Mouse (Mus musculus) retina, embryonic 14.5 days (tissue): ENCODE measurements around the gene Ell.

Experiments
- DNase-seq: peaks from one replicate; pipeline ENCODE4 v3.0.0-alpha.2; 2015; ENCODE audit warnings: low spot score

Gene Ell

DNA sequence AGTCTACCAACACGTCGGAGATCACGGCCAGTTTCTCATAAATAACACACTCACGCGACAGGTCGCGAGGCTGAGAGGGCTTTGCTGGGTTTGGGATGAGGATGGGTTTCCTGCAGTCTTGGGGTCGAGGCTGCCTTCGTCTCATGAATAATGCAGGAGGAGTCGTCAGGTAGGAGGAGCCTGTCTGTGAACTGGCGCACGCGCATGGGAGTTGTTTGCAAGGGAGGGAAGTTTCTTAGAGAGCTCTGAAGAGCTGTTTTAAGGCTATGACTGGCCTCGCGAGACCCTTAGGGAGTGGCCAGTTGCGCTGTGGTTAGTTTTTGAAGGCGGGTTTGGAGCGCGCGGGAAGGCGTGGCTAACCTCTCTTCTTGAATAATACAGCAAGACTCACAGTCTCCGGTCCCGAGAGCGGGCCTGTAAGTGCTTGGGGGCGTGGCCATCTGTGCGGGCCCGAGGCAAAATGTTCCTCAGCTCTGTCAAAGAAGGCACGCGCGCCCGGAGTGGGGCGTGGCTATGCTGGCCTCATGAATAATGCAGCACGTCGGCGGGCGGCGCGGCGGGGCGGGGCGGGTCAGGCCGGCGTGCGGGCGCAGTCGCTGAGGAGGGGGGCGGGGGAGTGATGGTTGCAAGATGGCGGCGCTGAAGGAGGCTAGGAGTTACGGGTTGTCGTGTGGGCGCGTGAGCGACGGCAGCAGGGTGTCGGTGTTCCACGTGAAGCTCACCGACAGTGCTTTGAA, at the start of gene Ell:
Gene Ell (plus strand): TSS at position 381 of the 737 bp plus-strand sequence.
- peak; percentile 98 for DNase-seq

DNA sequence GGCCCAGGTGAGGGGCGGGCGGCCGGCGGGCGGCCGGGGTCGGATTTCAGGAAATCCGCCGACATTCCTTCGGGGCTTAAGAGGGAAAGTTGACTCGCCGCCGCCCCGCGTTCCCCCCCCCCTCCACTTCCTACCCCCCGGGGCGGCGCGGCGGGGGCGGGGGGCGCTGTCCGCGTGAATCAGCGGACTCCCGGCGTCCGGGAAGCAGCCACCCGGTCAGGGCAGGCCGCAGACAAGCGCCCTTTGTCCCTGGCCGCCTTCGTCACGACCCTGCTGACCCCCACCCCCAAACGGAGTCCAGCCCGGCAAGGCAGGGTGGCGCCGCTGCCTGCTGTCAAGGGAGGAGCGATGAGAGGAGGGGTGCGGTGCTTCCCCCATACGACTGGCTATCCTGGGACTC, 49.7 kb upstream of the Ell start:
- no peak for DNase-seq

DNA sequence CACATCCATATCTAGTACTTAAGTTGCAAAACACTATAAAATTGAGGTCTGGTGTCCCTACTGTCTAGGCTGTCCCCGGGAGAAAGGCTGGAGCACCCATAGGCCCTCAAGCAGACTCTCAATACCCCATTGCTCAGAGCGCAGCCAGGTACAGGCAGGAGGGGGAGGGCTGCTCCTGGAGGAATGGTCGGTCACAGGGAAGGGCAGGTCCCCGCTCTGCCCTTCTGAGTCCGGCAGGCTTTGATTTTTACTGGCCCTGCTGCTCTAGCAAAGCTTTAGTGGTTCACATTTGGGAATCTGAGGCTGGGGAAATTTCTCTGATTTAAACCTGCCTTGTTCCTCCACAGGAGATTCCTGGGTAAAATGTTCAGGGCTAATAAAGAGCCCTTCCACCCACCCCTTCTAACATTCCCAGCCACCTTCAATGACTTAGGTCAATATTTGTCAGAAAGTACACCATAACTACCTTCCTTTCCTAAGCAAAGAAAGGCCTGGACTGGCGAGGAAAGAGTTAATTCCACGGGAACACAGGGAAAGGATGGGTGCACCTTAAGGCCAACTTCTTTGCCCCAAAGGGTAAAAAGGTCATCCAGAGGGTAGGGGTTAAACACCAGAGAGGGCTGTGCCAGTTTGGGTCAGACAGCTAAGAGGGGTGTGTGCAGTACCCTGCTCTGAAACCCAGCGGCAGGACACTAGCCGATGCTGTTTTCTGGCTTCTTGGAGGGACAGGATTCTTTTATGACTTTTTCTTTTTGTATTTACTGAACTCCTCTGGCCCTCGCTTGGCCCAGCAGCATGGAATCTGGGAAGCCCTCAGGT, 49.0 kb upstream of the Ell start:
- no peak for DNase-seq

DNA sequence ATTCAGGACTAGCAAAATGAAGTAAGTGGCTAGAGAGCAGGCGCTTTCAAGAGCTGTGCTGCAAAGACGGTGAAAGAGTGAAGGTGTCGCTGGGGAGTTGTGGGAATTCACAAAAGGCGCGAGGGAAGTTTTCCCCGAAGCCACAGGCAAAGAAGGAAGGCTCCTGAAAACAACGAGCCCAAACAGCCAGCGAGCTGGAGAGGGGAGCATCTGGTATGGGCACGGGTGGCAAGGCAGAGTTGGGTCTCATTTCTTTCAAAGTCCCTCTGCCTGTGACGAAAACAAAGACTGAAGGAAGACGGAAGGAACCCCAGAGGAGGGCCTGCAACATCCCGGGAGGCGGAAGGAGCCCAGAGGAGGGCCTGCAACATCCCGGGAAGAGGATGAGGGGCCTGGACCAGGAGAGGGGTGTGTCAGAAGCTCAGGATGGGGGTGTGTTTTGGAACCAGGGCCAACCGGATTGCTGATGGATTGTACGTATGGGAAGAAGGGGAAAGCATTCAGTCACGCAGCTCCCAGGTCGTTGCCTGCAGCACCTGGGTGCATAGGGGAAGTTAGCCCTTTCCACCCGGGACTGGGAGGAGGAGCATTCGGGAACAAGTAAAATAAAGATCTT, 48.3 kb upstream of the Ell start:
- DNase-seq = no peak

DNA sequence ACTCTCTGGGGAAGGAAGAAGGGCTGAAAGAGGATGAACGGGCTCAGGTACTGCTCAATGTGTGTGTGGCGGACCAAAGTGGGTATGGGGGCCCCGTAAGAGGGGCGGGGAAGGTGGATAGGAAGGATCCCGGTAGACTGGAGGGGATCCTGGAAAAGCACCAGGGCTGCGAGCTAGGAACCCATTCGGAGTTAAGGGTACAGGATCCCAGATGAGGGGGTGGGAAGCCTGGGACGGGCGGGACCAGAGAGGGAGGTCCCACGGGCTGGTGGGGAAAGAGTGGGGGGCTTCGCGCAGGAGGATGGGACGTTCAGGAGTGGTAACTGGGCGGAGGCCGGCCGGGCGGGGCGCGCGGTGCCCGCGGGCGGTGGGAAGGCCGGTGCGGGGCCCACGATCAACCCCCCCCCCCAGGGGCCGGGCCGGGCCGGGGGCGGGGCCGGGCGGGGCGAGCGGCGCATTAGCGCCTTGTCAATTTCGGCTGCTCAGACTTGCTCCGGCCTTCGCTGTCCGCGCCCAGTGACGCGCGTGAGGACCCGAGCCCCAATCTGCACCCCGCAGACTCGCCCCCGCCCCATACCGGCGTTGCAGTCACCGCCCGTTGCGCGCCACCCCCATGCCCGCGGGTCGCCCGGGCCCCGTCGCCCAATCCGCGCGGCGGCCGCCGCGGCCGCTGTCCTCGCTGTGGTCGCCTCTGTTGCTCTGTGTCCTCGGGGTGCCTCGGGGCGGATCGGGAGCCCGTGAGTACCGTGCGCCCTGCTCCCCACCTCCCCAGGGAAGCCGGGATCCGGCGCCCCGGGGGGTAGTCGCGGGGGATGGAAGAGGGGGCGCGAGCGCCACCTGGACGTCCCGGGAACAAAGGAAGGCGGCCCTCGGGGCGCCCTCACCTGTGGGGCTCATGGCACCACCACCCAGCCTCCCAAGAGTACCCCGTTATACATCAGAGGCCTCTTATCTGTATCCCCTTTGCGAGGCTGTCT, 46.3 kb upstream of the Ell start, which contains the start of gene Crlf1:
Gene Crlf1 (plus strand): TSS at position 495 of the 977 bp plus-strand sequence.
- no peak for DNase-seq

DNA sequence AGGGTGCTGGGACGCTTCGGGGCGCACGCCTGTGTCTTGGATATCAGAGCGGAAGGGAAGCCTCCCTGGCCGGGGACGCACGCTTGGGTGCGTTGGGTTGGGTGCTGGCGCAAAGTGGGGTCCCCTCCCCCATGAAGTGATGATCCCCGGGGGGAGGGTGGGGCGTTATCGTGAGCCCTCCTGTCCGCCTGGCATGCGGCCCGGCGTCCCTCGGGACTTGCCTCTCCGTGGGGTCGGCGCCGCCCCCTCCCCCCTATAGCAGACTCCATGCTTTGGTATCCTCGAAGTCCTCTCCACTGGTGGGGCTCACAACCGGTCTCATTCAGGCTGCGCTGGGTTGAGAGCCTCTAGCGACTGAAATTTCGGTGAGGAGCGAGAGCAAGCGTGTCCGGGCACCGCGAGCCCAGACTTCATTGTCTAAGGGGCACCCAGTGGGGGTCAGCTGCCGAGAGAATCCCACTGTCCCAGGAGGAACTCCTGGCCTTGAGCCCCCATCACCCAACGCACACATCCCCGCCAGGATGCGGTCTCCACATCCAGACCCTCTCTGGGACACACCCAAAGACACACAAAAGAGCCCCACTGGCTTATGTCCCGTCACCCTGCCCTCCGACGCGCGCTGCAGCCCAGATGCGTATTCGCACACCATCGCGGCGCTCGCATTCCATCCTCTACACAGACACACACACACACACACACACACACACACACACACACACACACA, 45.4 kb upstream of the Ell start:
- DNase-seq = no peak

DNA sequence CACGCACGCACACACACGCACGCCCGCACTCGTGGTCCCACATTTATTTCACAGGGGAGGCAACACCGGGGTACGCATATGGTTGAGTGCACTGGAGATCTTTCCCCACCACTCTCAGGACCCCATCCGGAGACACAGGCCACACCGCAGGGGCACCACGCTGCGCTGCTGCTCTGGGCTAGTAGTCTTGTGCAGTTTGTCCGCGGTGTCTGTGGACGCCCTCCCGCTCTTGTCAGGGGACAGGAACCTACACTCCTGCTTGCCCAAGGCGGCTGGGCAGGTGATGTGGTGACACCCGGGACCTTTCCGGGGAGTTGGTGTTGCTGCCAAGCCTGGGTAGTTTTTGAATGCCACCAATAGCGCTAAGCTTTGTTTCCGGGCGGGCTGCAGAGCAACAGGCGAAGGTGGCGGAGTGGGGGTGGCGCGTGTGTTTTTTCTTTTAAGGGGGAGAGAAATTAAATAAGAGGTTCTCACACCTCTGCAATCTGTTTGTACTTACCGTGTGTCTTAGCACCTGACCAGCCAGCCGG, 44.8 kb upstream of the Ell start:
- no peak for DNase-seq

DNA sequence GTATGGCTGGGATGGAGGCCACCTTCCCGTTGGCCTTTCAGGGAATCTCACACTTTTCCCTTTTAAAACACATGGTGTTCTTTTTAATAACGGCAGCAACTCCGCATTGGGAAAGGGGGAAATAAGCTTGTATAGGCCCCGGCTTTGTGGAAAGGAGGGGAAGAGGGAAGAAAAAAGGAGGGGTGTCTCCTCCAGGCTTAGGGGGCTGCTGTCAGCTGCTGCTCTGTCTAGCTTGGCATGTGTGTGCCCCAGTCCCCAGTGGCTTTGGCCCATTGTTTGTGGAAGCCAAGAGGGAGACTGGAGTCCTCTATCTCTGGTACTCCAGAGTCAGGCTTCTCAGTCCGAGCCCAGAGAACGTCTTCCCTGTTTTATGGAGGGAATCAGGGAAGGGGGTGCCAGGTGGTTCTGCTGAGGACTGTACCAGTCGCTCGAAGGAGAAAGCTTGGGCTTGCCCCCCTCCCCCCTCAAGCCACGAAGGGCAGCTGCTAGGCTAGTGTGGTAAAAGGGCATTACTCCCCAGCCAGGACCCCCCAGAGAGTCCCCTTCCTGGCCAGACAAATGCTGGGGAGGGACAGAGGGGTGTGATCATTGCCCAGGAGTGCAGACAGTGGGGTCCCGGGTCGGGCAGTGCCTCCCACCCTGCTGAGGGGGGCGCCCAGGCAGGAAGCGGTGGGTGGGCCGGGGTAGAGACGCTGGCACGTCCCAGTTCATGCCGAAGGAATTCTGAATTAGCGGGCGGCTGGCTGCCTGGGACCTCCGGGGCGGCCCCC, 44.1 kb upstream of the Ell start:
- no peak for DNase-seq

DNA sequence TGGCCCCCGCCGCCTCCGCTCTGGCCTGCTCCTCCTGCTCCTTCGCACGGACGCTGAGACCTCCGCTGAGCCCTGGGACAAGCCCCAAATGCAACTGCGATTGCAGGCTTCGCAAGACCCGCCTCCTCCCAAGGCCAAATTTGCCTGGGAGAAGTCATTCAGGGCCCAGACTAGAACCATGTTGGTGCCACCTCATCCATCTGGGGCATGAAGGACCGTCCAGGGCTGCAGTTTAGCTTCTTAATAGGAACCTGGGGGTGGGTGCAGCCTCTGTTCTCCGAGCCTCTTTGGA, 43.5 kb upstream of the Ell start:
- DNase-seq = no peak

DNA sequence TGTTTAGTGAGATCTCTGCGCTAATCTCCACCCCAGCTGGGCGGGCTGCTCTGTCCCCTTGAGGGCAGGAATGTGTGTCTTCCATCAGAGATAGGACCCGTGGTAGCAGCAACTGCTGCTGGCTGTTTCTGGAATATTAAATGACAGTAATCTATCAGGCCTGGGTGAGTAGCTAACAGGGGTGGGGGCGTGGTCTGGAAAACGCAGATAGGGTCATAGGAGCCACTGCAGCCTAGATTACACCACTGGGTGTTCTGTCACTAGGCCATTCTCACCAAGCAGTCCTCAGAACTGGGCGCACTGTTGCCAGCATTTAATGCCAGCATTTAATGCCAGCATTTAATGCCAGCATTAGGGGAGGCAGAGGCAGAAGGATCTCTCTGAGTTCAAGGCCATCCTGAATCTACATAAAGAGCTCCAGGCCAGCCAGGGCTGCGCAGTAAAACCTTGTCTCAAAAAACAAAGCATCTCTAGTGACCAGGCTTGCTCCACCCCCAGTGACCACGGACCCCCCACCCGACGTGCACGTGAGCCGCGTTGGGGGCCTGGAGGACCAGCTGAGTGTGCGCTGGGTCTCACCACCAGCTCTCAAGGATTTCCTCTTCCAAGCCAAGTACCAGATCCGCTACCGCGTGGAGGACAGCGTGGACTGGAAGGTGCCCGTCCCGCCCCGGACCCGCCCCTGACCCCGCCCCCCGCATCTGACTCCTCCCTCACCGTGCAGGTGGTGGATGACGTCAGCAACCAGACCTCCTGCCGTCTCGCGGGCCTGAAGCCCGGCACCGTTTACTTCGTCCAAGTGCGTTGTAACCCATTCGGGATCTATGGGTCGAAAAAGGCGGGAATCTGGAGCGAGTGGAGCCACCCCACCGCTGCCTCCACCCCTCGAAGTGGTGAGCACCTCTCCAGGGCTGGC, 38.6 kb upstream of the Ell start:
- DNase-seq = no peak

DNA sequence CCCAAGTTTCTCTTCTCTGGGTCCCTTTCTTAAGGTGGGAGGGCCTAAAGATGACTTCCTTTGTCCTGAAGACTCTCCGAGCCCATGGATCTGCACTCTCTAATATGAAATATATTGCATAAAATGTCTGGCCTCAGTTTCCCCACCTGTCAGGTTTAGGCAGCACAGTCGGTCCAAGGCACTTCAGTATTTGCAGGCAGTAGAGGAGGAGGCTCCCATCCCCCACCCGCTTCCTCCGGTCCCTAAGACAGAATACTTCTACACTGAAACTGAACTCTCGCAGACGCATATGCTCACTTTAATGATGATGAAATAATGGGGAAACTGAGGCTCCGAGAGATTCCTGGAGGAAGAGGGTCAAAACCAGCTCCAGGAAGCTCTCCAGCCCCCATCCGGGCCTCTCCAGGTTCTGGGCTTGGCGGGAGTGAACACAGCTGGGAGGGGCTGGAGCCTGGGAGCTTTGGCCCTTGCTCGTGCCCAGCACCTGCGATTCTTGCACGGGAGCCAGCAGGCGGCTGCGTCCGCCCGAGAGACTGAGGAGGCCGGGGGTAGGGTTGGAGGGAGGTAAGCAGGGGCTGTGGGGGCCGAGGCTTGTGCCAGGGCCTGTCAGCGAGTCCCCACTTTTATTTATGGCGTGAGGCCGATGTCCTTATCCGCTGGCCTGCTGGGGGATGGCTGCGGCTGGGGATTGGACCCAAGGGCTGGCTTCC, 37.3 kb upstream of the Ell start:
- DNase-seq = no peak

DNA sequence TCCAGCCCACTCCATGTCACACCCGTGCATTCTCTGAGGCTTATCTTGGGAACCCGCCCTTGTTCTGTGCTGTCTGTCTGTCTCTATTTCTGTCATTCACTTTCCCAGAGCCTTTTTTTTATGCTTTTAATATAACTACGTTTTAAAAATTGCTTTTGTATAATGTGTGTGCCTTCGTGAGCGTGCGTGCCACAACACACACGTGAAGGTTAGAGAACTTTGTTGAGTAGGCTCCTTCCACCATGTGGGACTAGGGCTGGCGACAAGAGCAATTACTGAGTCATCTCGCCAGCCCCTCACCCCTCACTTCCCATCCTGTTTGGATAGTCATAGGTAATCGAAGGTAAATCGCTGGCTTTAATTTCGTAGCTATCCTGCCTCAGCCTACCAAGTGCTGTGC, 36.7 kb upstream of the Ell start:
- no peak for DNase-seq

DNA sequence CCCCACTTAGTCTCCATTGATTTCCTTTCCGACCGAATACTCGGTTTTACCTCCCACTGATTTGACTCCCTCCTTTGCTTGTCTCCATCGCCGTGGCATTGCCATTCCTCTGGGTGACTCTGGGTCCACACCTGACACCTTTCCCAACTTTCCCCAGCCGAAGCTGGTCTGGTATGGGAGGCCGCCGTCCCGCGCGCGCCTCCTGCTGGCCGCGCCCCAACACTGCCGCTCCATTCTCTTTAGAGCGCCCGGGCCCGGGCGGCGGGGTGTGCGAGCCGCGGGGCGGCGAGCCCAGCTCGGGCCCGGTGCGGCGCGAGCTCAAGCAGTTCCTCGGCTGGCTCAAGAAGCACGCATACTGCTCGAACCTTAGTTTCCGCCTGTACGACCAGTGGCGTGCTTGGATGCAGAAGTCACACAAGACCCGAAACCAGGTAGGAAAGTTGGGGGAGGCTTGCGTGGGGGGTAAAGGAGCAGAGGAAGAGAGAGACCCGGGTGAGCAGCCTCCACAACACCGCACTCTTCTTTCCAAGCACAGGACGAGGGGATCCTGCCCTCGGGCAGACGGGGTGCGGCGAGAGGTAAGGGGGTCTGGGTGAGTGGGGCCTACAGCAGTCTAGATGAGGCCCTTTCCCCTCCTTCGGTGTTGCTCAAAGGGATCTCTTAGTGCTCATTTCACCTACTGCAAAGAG, 36.1 kb upstream of the Ell start:
- DNase-seq = peak; percentile 82

DNA sequence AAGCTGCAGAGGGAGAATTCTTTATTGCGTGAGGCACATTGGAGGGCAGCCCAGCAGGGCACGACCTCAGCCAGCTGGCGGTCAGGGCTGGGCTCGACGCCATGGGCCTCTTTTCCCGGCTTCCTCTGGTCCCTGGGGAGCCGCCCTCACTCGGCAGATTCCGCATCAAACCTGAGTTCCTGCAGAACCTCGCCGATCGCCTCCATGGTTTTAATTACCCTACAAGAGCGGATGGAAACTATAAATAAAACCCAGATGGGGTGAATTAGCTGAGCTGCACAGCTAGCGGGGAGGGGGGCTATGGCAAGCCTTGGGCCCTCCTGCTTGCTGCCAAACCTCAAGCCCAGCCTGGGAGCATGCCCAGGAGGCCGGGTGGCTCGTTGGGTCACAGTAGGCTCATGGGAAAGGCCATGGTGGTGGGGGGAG, 35.0 kb upstream of the Ell start:
- no peak for DNase-seq

DNA sequence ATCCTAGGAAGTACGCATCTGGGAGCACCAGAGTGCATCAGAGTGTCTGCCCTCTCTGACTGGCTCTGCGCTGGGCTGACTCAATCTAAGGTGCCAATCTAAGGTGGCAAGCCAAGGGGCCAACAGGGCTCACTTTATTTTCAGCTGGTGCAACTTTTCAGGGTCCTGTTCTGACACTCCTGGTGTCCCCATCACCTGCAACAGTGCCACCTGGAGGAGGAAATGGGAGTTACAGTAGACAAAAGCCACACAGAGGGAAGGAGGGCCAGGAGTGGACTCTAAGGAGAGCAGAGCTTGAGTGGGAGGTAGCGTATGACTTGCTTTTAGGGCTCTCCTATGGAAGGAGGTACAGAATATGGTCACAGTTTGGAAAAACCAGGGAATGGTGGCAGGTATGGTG, 34.4 kb upstream of the Ell start:
- DNase-seq = peak; percentile 88

DNA sequence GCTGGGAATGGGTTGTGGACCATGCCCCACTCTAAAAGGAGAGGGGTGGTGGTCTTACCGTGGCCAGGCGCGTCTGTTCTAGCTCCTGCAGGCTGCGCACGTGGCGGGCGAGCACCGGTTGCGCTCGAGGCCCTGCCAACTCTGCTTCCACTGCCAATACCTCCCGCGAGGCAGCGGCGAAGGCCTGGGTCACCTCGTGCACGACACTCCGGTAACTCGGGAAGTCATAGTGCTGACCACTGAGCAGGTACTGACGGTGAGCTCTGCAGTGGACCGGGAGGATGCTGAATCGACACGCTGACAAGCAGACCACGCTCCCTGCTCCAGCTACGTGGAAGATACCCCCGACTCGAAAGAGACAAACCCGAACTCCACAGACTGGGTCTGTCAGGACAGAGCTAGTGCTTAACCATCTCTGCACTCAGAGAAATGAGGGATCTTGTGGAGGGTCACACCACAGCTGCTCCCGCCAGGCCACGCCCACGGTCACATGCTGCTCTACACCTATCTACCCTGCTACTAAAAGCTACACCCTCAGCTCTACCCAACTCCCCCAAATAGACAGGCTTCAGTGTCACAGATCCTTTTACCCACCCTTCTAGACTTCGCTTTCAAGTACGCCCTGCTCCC, 33.4 kb upstream of the Ell start:
- DNase-seq = no peak

DNA sequence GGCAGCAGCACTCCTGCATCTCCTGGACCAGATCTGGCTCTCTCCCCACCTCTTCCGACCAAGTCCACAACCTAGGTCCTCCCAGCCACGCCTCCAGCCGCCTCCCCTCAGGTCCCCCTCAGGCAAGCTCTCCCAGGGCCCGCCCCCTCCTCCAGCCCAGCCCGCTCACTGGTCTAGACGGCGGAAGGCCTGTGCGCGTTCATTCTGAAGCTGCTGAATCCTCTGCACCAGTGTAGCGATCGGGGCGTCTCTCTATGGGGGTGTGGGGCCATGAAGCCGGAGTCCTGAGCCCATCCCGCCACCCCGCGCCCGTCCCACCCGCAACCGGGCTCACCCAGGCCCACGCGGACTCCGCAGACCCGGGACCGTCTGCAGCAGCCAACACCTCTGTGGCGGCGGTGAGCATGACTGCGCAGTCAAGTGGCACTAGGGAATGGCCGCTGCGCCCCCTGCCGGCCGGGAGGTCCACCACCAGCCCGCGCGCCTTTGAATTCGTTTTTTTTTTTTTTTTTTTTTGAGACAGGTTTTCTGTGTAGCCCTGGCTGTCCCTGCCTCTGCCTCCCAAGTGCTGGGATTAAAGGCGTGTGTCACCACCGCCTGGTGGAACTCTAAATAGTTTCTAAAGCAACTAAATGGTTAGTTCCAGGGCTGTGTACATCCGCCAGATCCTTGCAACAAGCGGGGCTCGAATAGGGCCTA, 32.8 kb upstream of the Ell start, which contains the start of gene Rex1bd:
Gene Rex1bd (minus strand): TSS at position 425 of the 699 bp plus-strand sequence.
- peak; percentile 94 for DNase-seq
